Mouse (Mus musculus) urinary bladder, adult 18-20 months (tissue): ENCODE measurements around the gene Cdc14a.

ENCODE experiments used
- DNase-seq, 2 experiments: peaks; one replicate each; pipeline ENCODE4 v3.0.0; 2022; ENCODE audit warnings: low spot score in 2 of 2, mixed read lengths in 2 of 2

The Cdc14a gene

GRCm38 (mm10) chr3:116329023-116329762, 94.6 kb downstream of the Cdc14a start:
- no peak for DNase-seq

GRCm38 (mm10) chr3:116327616-116328004, 96.2 kb downstream of the Cdc14a start:
- DNase-seq, result no peak

- DNase-seq, result peak; percentile 70 to 79
Observed at GRCm38 (mm10) chr3:116327001-116327615, 96.7 kb downstream of the Cdc14a start.

- no peak for DNase-seq
Observed at GRCm38 (mm10) chr3:116325501-116325900, 98.3 kb downstream of the Cdc14a start.

- DNase-seq, result no peak
Observed at GRCm38 (mm10) chr3:116319696-116320095, 104.1 kb downstream of the Cdc14a start.

GRCm38 (mm10) chr3:116311838-116312237, 112.0 kb downstream of the Cdc14a start:
- no peak for DNase-seq

- DNase-seq, result no peak
Observed at GRCm38 (mm10) chr3:116311173-116311572, 112.7 kb downstream of the Cdc14a start.

GRCm38 (mm10) chr3:116310672-116311071, 113.2 kb downstream of the Cdc14a start:
- no peak for DNase-seq

GRCm38 (mm10) chr3:116310033-116310432, 113.8 kb downstream of the Cdc14a start:
- DNase-seq, result no peak

GRCm38 (mm10) chr3:116304800-116305753, 118.8 kb downstream of the Cdc14a start:
- DNase-seq, result no peak

GRCm38 (mm10) chr3:116302581-116302980, 121.3 kb downstream of the Cdc14a start:
- DNase-seq, result no peak

- no peak for DNase-seq
Observed at GRCm38 (mm10) chr3:116301754-116302153, 122.1 kb downstream of the Cdc14a start.

- DNase-seq, result peak in 1 of 2 experiments; percentile 4
Observed at GRCm38 (mm10) chr3:116298727-116299126, 125.1 kb downstream of the Cdc14a start.

- peak in 1 of 2 experiments; percentile 23 for DNase-seq
Observed at GRCm38 (mm10) chr3:116298003-116298402, 125.8 kb downstream of the Cdc14a start.

GRCm38 (mm10) chr3:116297170-116297569, 126.7 kb downstream of the Cdc14a start:
- DNase-seq, result no peak

- DNase-seq, result no peak
Observed at GRCm38 (mm10) chr3:116290041-116290815, 133.6 kb downstream of the Cdc14a start.

GRCm38 (mm10) chr3:116288833-116289232, 135.0 kb downstream of the Cdc14a start:
- no peak for DNase-seq

GRCm38 (mm10) chr3:116284735-116285134, 139.1 kb downstream of the Cdc14a start:
- DNase-seq, result no peak

GRCm38 (mm10) chr3:116283996-116284395, 139.8 kb downstream of the Cdc14a start:
- DNase-seq, result no peak

GRCm38 (mm10) chr3:116281663-116282062, 142.2 kb downstream of the Cdc14a start:
- no peak for DNase-seq

- no peak for DNase-seq
Observed at GRCm38 (mm10) chr3:116277146-116277545, 146.7 kb downstream of the Cdc14a start.
